Mouse (Mus musculus) granulocyte monocyte progenitor cell, adult 5-6 weeks (primary cell): Measurements from ENCODE around the gene Tle4. TPM values are rescaled to one million over a fixed set of nuclear protein-coding genes. Genes with fewer than 3 reads are reported as not detected.
"Not testable (repeated sequence)": the region's sequence is repeated elsewhere in the genome, so short reads cannot be mapped to it uniquely, and the experiment has no call there.

Experiments used
- ATAC-seq: replicated peaks from 2 replicates; pipeline ENCODE4 v1.8.0; 2016; ENCODE audit warnings: mild to moderate bottlenecking, moderate TSS enrichment, inconsistent platforms; ENCODE audit not compliant: poor library complexity, severe bottlenecking
- total RNA-seq, 2 experiments: library from RNA; stranded (forward) in 1 of 2; stranded (reverse) in 1 of 2; fragments of 200-712, 200-1000 nt in 1 of 2; fragments of >200 nt in 1 of 2; fragmentation: Nextera tagmentation in 1 of 2; gene quantifications; 2 replicates each; pipeline ENCODE4 v1.2.3; 2014 to 2017

Tle4 gene
- 23.0 and 25.1 TPM in 2 replicates for total RNA-seq (2014; fragmentation: Nextera tagmentation)
- 15.0 and 16.8 TPM in 2 replicates for total RNA-seq (2017)

GRCm38 (mm10) chr19:14597917-14598689 lies at the start of gene Tle4:
Gene Tle4, minus strand, starts transcription at chr19:14598051.
- peak; percentile 82 for ATAC-seq

- no peak for ATAC-seq
These were observed 47.8 kb upstream of the Tle4 start for GRCm38 (mm10) chr19:14645666-14646065.

DNA sequence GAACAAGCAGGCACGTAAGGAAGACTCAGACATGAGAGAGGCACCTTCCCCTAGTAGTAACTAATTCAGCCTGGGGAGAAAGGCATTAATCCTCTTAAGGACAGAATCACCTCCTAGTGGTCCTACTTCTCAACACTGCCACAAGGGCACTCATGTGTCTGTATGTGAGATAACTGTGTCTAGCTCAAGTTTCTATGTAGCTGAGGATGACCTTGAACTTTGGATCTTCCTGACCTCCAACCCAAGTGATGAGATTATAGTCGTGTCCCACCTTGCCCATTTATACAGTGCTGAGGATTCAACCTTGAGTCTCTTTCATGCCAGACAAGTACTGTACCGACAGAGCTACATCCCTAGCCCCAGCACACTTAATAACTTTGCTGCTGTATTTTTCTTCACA lies 46.9 kb upstream of the Tle4 start:
- no peak for ATAC-seq

DNA sequence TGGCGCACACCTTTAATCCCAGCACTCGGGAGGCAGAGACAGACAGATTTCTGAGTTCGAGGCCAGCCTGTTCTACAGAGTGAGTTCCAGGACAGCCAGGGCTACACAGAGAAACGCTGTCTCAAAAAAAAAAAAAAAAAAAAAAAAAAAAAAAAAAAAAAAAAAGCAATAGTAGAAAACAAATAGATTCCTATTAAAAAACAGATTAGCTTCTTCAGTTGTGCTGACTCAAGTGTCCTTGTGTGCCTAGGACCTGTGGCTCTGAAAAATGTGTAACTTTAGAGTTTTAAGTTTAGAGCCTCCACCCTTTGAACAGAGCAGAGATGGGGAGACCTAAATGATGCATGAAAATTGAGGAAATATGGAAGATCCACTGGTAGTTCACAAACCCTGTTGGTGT lies 45.2 kb upstream of the Tle4 start:
- not testable (repeated sequence) for ATAC-seq

- no peak for ATAC-seq
These were observed 44.8 kb upstream of the Tle4 start for GRCm38 (mm10) chr19:14642663-14643062.

GRCm38 (mm10) chr19:14635213-14635928 lies 37.5 kb upstream of the Tle4 start:
- peak; percentile 96 for ATAC-seq

GRCm38 (mm10) chr19:14623355-14623754 lies 25.5 kb upstream of the Tle4 start:
- no peak for ATAC-seq

- ATAC-seq: peak; percentile 84
These were observed 22.7 kb upstream of the Tle4 start for GRCm38 (mm10) chr19:14620534-14620933.

- no peak for ATAC-seq
These were observed 22.0 kb upstream of the Tle4 start for GRCm38 (mm10) chr19:14619814-14620213.

- no peak for ATAC-seq
These were observed 17.0 kb upstream of the Tle4 start for GRCm38 (mm10) chr19:14614816-14615215.

GRCm38 (mm10) chr19:14610542-14611317 lies 12.9 kb upstream of the Tle4 start:
- ATAC-seq: no peak

DNA sequence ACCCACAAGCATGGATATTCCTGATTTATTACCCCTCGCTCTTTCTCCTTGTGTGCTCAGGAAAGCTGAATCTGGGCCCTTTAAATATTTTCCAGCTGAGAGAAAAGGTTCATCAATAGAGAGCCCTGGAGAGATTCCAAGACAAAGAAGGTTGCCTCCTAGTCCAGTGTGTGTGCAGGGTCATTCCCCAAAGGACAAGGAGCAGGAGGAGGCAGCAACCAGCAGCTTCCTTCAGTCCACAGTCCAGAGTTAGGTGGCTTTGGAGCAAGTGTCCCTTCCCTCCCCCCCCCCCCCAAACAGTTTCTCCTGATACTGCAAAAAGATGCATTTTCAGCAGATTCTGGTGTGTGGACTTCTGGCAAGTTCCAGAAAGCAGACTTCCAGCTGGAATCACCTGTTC lies 3.0 kb upstream of the Tle4 start:
- no peak for ATAC-seq

DNA sequence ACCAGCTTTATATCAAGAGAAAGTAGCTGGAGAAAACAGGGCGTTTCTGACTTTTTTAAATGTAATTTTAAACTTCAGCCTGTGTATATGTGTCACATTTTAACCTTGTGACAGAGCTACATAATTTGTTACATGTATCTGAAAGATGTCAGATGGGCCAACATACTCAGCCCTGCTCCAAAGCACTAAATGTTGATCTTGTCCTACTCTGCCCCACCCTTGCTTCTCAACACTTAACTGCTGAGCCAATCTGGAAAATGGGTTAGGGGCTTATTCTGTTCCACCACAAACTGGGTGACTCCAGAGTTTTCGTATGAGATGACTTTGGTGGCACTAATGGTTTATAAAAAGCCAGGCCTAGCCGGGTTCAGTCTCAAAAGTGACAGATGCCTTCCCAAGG lies 2.5 kb upstream of the Tle4 start:
- ATAC-seq: no peak

DNA sequence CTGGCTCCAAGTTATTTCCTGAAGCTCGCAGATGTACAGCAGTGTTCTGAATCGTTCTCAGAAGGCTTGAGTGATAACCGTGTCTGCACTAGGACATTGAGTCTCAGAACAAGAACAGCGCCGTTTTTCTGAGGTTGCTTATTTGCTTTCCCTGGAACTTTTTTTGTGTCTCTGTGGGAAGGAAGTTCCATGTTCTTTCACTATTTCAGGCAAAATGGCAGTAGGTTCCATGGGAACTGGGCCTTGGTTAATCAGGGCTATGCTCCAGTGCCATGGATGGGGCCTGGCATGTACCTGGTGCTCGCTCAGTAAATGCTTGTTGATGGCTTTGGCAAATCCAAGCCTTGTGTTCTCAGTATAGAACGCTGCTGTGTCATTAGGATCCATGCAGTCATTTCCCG lies 2.0 kb upstream of the Tle4 start:
- ATAC-seq: no peak

- no peak for ATAC-seq
These were observed 938 bp upstream of the Tle4 start for GRCm38 (mm10) chr19:14598690-14599288.

DNA sequence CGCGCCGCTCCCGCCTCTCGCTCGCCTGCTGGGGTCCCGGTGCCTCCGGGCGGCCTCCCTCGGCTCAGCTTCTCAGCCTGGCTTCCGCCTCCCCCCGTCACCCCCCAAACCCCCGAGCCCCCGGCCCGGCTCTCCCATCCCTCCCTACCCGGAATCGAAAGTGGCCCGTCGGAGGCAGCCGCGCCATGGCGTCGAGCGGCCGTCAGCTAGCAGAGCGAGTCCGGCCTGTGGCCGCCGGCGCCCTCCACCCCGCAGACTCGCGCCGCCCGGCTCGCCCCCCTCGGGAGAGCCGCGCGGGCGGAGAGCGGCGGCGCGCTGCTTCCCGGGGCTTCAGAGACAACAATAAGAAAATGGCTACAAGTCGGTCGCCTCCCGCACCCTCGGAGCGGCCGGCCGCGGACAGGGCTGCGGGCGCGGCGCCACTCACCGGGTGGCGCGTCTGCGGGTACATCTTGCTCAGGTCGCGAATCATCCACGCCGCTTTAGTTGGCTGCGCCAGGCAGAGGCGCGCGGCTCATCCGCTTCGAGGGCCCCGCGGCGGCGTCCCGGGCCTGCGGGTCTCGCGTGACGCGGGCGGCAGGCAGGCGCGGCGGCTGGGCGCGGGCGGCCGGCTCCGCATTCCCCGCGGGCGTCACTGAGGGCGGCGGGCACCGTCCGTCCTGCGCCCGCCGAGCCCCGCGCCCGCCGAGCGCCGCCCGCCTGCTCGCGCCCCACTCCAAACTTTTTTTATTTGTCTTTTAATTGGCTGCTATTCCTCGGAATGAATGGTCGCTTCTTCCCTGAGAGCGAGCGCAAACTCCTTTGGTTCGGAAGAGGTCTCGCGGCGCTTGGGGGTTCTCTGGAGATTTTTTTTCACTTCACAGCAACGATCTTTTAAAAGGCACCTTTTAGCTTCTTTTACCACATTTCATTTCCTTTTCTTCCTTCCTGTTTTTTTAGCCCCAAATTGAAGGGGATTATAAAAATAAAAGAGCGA lies 622 bp downstream of the Tle4 start:
- ATAC-seq: peak; percentile 8; the same call in 1 of the 2 replicates

GRCm38 (mm10) chr19:14596358-14596940 lies 1.4 kb downstream of the Tle4 start:
- no peak for ATAC-seq

DNA sequence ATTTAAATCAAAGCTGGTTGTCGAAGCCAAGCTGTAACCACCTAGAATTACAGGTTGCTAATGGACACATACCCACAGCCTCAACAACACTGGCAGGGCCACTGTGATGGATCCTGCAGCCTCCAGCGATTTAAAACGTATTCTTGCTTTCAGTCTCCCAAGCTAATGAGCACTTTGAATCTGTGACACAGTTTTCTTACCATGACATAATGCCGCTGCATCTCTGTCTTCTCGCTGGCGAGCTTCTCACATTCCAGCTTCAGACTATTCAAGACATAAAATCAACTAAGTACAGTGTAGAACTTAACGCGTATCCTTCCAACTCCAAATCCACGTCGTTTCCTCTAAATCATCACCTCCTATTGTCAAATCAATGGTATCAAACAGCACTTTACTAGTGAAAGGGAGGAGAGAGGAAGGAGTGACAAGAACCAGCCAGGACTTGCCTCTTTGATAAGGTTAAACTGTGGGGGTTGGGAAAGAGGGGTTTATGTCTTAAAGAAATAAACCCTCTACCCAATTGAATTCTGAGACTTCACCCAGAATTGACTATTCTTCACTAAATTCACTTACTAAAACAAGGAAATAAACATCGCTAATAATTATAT lies 2.4 kb downstream of the Tle4 start:
- no peak for ATAC-seq

DNA sequence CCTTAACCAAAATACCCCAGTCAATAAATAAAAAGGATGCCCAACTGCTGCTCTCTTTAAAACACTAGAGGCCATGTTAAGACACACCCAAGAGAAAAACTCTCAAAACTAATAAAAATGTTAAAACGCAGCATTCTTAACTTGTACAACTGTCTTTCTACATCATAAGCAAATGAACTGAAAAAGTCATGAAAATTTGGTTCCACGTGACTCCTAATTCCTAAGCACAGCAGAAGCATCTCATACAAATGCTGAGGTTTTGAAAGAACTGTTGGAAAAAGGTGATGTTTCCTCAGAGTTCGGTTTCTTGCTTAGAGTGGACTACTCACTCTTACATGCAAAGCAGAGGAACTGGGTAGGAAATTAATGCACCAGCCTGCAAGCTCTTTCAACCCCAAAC lies 3.3 kb downstream of the Tle4 start:
- no peak for ATAC-seq
